Mouse (Mus musculus) thymus, postnatal 14 days (tissue): Measurements from ENCODE around the gene Ctse.

Source experiments
- DNase-seq: peaks from one replicate; pipeline ENCODE4 v3.0.0; 2021

The Ctse gene

GRCm38 (mm10) chr1:131702094-131702766 is 64.1 kb downstream of the Ctse start:
- DNase-seq: peak; percentile 41

- no peak for DNase-seq
These were observed 65.4 kb downstream of the Ctse start for GRCm38 (mm10) chr1:131703482-131703881.

GRCm38 (mm10) chr1:131708338-131708737 is 70.2 kb downstream of the Ctse start:
- peak; percentile 70 for DNase-seq

- no peak for DNase-seq
These were observed 73.4 kb downstream of the Ctse start for GRCm38 (mm10) chr1:131711518-131711917.

- DNase-seq: peak; percentile 85
These were observed 74.3 kb downstream of the Ctse start for GRCm38 (mm10) chr1:131712386-131712785.

GRCm38 (mm10) chr1:131714388-131715337 is 76.6 kb downstream of the Ctse start:
- DNase-seq: no peak

GRCm38 (mm10) chr1:131718952-131719694 is 81.0 kb downstream of the Ctse start:
- DNase-seq: peak; percentile 68

- DNase-seq: no peak
These were observed 83.9 kb downstream of the Ctse start for GRCm38 (mm10) chr1:131721989-131722388.

- DNase-seq: no peak
These were observed 85.4 kb downstream of the Ctse start for GRCm38 (mm10) chr1:131723549-131723948.
